Mouse (Mus musculus) olfactory bulb, adult 2 months (tissue): ENCODE results near the gene Timm44.

Experiments
- CTCF ChIP-seq: fragments of 200-500 bp; IDR thresholded peaks from 2 replicates; pipeline ENCODE4 v1.5.1; 2012; ENCODE audit warnings: low read depth, mild to moderate bottlenecking, low read length, moderate library complexity; ENCODE audit not compliant: insufficient read depth
- POLR2A ChIP-seq: fragments of 200-500 bp; IDR thresholded peaks from 2 replicates; pipeline ENCODE4 v1.6.1; 2012; ENCODE audit warnings: mild to moderate bottlenecking, low read depth, low read length, moderate library complexity; ENCODE audit not compliant: insufficient read depth

- TF ChIP-seq POLR2A (peak; percentile 57; the same call in 1 of the 2 replicates), CTCF (no peak)
Measured at GRCm38 (mm10) chr8:4216791-4217621, 58.7 kb downstream of the Timm44 start, which contains the start of gene Prr36.
